Mouse (Mus musculus) forebrain, embryonic 11.5 days (tissue): ENCODE data around the gene Sycp1. TPM values are rescaled to one million over a fixed set of nuclear protein-coding genes. Genes with fewer than 3 reads are reported as not detected.

Experiments used
- ATAC-seq: fragments of 200-750 bp; cut with Nextera tagmentation; replicated peaks from 2 replicates; pipeline ENCODE4 v1.8.0; 2017; ENCODE audit warnings: moderate TSS enrichment; ENCODE audit not compliant: low FRiP score
- DNase-seq: peaks from one replicate; pipeline ENCODE4 v3.0.0-alpha.2; 2017; ENCODE audit warnings: low spot score
- H3K27ac ChIP-seq: fragments of 300-500 bp; sonication (generic); 2 replicates; pipeline ENCODE4 v1.5.1; 2014; ENCODE audit warnings: low read depth, low read length
- H3K27me3 ChIP-seq: fragments of 300-500 bp; sonication (generic); 2 replicates; pipeline ENCODE4 v1.6.1; 2014; ENCODE audit warnings: mild to moderate bottlenecking, low read length, mixed read lengths; ENCODE audit not compliant: control insufficient read depth, insufficient read depth
- H3K36me3 ChIP-seq: fragments of 300-500 bp; sonication (generic); 2 replicates; pipeline ENCODE4 v1.6.1; 2014; ENCODE audit warnings: mild to moderate bottlenecking, low read length, moderate library complexity, mixed read lengths; ENCODE audit not compliant: control insufficient read depth, insufficient read depth
- H3K4me1 ChIP-seq: fragments of 300-500 bp; sonication (generic); replicated peaks from 2 replicates; pipeline ENCODE4 v1.6.1; 2014; ENCODE audit warnings: low read length, mixed read lengths; ENCODE audit not compliant: control insufficient read depth, insufficient read depth
- H3K4me2 ChIP-seq: fragments of 300-500 bp; sonication (generic); 2 replicates; pipeline ENCODE4 v1.6.1; 2014; ENCODE audit warnings: low read depth, mild to moderate bottlenecking, low read length, moderate library complexity, mixed read lengths; ENCODE audit not compliant: severe bottlenecking
- H3K4me3 ChIP-seq: fragments of 300-500 bp; sonication (generic); 2 replicates; pipeline ENCODE4 v1.5.1; 2014; ENCODE audit warnings: low read depth, low read length
- H3K9ac ChIP-seq: fragments of 300-500 bp; sonication (generic); 2 replicates; pipeline ENCODE4 v1.6.1; 2014; ENCODE audit warnings: low read length
- H3K9me3 ChIP-seq: fragments of 300-500 bp; sonication (generic); 2 replicates; pipeline ENCODE4 v1.6.1; 2016; ENCODE audit warnings: low read length, mixed read lengths; ENCODE audit not compliant: control insufficient read depth
- WGBS: fragments of 180-500 bp; shearing (Covaris S2); extraction: QIAGEN DNeasy Blood & Tissue Kit; methylation state at CpG from one replicate; pipeline ENCODE4 v1.1.7; 2014; 5-methylcytosine and 5-hydroxymethylcytosine counted together
- polyA plus RNA-seq: library from polyadenylated mRNA; unstranded; fragments of >200 nt; fragmentation: Nextera tagmentation; extraction: Ambion mirVana; gene quantifications from 2 replicates; pipeline ENCODE4 v1.2.1, GENCODE M21; 2014

Sycp1 gene
- polyA plus RNA-seq, result not detected in 2 replicates

GRCm38 (mm10) chr3:102935451-102936354 is at the start of gene Sycp1:
Sycp1 (minus strand) TSS chr3:102936100.
- Histone ChIP-seq H3K4me2 (no peak within 1 kb of the TSS), H3K27ac (no peak within 1 kb of the TSS), H3K9me3 (peaks cover 2% of the 10 kb centered on the region; the same call in 1 of the 2 replicates), H3K4me3 (no peak within 1 kb of the TSS), H3K9ac (no peak within 1 kb of the TSS), H3K27me3 (no peaks in the 10 kb centered on the region), H3K36me3 (no peaks in the 10 kb centered on the region), H3K4me1 (no peaks in the 10 kb centered on the region)
- WGBS, result 93% methylated on average over 78 of the region's 78 CpGs
- no peak for ATAC-seq
- DNase-seq, result no peak

GRCm38 (mm10) chr3:102980349-102980736 is 44.4 kb upstream of the Sycp1 start:
- WGBS, result 38% methylated on average over 3 of the region's 3 CpGs
- Histone ChIP-seq H3K27me3 (no peaks in the 10 kb centered on the region), H3K9me3 (no peaks in the 10 kb centered on the region; the same call in 1 of the 2 replicates), H3K9ac (no peak overlapping the region), H3K36me3 (no peaks in the 10 kb centered on the region), H3K4me2 (peak overlapping the region; percentile 37), H3K27ac (no peak overlapping the region), H3K4me3 (no peak overlapping the region), H3K4me1 (peaks cover 2% of the 10 kb centered on the region; the same call in 1 of the 2 replicates)
- ATAC-seq (no peak), DNase-seq (no peak)

GRCm38 (mm10) chr3:102979550-102980348 is 43.8 kb upstream of the Sycp1 start:
- H3K4me3 ChIP-seq, result no peak overlapping the region
- 12% methylated on average over 10 of the region's 10 CpGs for WGBS

GRCm38 (mm10) chr3:102976906-102977305 is 41.0 kb upstream of the Sycp1 start:
- WGBS, result 81% methylated on average over 4 of the region's 4 CpGs
- DNase-seq (no peak), ATAC-seq (no peak)
- no peak overlapping the region for H3K27ac ChIP-seq
- no peak overlapping the region for H3K4me2 ChIP-seq
- no peak overlapping the region for H3K9ac ChIP-seq
- no peaks in the 10 kb centered on the region for H3K36me3 ChIP-seq
- no peaks in the 10 kb centered on the region for H3K27me3 ChIP-seq
- no peaks in the 10 kb centered on the region for H3K9me3 ChIP-seq
- H3K4me1 ChIP-seq, result peaks cover 4% of the 10 kb centered on the region; the same call in 1 of the 2 replicates
- no peak overlapping the region for H3K4me3 ChIP-seq

More at GRCm38 (mm10) chr3:102979550-102980348, 43.8 kb upstream of the Sycp1 start:
- no peaks in the 10 kb centered on the region for H3K27me3 ChIP-seq
- DNase-seq (peak; percentile 65), ATAC-seq (peak; percentile 96)
- 0 out of 2 replicates have a peak overlapping the region, but pooled peaks have one; percentile 34 for H3K27ac ChIP-seq
- H3K4me1 ChIP-seq, result peaks cover 4% of the 10 kb centered on the region; the same call in 1 of the 2 replicates
- H3K9me3 ChIP-seq, result no peaks in the 10 kb centered on the region; the same call in 1 of the 2 replicates
- H3K36me3 ChIP-seq, result no peaks in the 10 kb centered on the region
- H3K9ac ChIP-seq, result 0 out of 2 replicates have a peak overlapping the region, but pooled peaks have one; percentile 14
- peak overlapping the region; percentile 37 for H3K4me2 ChIP-seq

GRCm38 (mm10) chr3:102970508-102970907 is 34.6 kb upstream of the Sycp1 start:
- Histone ChIP-seq H3K4me1 (peaks cover 2% of the 10 kb centered on the region; the same call in 1 of the 2 replicates), H3K27me3 (no peaks in the 10 kb centered on the region), H3K9ac (peak overlapping the region; percentile 6; the same call in 1 of the 2 replicates), H3K4me3 (no peak overlapping the region), H3K9me3 (no peaks in the 10 kb centered on the region), H3K36me3 (no peaks in the 10 kb centered on the region), H3K4me2 (no peak overlapping the region), H3K27ac (no peak overlapping the region)
- no peak for DNase-seq
- ATAC-seq, result no peak
- WGBS, result 88% methylated on average over 3 of the region's 3 CpGs

GRCm38 (mm10) chr3:102970067-102970466 is 34.2 kb upstream of the Sycp1 start:
- no peaks in the 10 kb centered on the region for H3K36me3 ChIP-seq
- no peak overlapping the region for H3K4me3 ChIP-seq
- H3K9me3 ChIP-seq, result no peaks in the 10 kb centered on the region
- no peak overlapping the region for H3K27ac ChIP-seq
- peaks cover 1% of the 10 kb centered on the region; the same call in 1 of the 2 replicates for H3K4me1 ChIP-seq
- ATAC-seq, result peak; percentile 89
- H3K4me2 ChIP-seq, result no peak overlapping the region
- WGBS, result 48% methylated on average over 9 of the region's 9 CpGs
- peak; percentile 64 for DNase-seq
- H3K9ac ChIP-seq, result peak overlapping the region; percentile 6; the same call in 1 of the 2 replicates
- no peaks in the 10 kb centered on the region for H3K27me3 ChIP-seq

- no peaks in the 10 kb centered on the region; the same call in 1 of the 2 replicates for H3K4me1 ChIP-seq
- H3K4me2 ChIP-seq, result no peak within 1 kb of the TSS
- H3K9ac ChIP-seq, result no peak within 1 kb of the TSS
- no peak within 1 kb of the TSS for H3K4me3 ChIP-seq
- DNase-seq (no peak), ATAC-seq (no peak)
- no peak within 1 kb of the TSS for H3K27ac ChIP-seq
- WGBS, result 58% methylated on average over 3 of the region's 3 CpGs
- H3K36me3 ChIP-seq, result no peaks in the 10 kb centered on the region
- no peaks in the 10 kb centered on the region for H3K9me3 ChIP-seq
- no peaks in the 10 kb centered on the region for H3K27me3 ChIP-seq
Measured at GRCm38 (mm10) chr3:102964033-102964432, 28.1 kb upstream of the Sycp1 start, which contains the start of gene Nr1h5. Nr1h5 (minus strand) TSS chr3:102964133.

- H3K4me2 ChIP-seq, result no peak overlapping the region
- H3K36me3 ChIP-seq, result no peaks in the 10 kb centered on the region
- no peak overlapping the region for H3K4me3 ChIP-seq
- H3K27ac ChIP-seq, result no peak overlapping the region
- ATAC-seq (no peak), DNase-seq (no peak)
- H3K4me1 ChIP-seq, result no peaks in the 10 kb centered on the region
- no peaks in the 10 kb centered on the region for H3K9me3 ChIP-seq
- WGBS, result 49% methylated on average over 3 of the region's 3 CpGs
- no peak overlapping the region for H3K9ac ChIP-seq
- H3K27me3 ChIP-seq, result no peaks in the 10 kb centered on the region
Measured at GRCm38 (mm10) chr3:102955596-102955995, 19.7 kb upstream of the Sycp1 start.
